Mouse (Mus musculus) left cerebral cortex, adult 8-10 months (tissue): ENCODE data around the gene Mrpl47. TPM values are rescaled to one million over a fixed set of nuclear protein-coding genes. Genes with fewer than 3 reads are reported as not detected.
"Not testable (repeated sequence)": the region's sequence is repeated elsewhere in the genome, so short reads cannot be mapped to it uniquely, and the experiment has no call there.

ENCODE experiments used
- DNase-seq, 2 experiments: peaks; one replicate each; pipeline ENCODE4 v3.0.0; 2022; ENCODE audit warnings: low spot score in 2 of 2
- total RNA-seq, 4 experiments: library from RNA; stranded (reverse); gene quantifications; 2 replicates each; pipeline ENCODE4 v1.2.4; 2022

Gene Mrpl47
- total RNA-seq, 4 experiments from 2014 or later: 17.3 to 22.8 (median 18.4) TPM

DNA sequence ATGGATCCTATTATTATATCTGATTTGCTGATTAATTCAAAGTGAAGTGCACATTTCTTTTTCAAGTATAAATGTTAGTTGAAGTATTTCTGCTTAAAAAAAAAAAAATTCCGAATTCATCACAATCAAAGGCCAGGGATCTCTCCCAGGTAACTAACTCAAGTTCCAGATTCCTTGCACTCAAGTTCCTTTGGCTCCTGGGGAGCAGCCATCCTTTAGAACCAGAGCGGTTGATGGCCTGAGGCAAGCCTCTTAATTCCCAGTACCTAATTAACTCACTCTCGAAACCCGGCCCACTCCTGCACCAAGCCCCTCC lies 29.4 kb downstream of the Mrpl47 start:
- no peak for DNase-seq

DNA sequence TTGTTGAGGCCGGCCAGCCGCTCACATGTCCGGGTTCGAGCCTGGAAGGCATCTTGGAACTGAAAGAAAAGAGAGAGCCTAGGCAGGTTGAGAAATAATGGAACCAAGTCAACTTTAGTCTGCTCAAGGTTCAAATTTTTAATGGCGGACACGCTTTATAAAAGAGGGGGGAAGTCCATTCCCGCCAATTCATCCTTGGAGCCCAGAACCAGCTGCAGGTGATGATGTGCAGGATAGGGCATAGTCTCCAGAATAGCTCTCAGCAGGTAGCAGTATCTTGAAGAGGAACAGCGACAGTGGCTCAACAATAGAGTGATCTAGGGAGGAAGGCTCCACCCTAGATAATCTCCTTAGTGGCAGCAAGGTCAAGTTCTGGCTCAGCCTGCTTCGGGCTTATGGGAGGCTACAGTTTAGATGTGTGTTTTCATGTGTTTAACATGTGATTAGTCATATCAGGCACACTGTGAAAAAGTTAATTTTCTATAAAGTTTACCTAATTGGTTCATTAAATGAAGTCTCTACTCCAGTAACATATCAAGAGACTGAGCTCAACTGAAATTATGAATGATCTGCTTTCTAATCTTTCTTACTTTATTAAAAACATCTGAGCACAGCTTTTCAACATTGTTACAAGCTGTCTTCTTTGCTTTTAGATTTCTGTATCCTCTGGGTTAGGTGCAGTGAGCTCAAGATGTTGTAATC lies 31.6 kb downstream of the Mrpl47 start, which contains the start of gene Actl6a:
TSS of gene Actl6a (plus strand) at position 652 of the 702 bp plus-strand sequence.
- DNase-seq: not testable (repeated sequence)

DNA sequence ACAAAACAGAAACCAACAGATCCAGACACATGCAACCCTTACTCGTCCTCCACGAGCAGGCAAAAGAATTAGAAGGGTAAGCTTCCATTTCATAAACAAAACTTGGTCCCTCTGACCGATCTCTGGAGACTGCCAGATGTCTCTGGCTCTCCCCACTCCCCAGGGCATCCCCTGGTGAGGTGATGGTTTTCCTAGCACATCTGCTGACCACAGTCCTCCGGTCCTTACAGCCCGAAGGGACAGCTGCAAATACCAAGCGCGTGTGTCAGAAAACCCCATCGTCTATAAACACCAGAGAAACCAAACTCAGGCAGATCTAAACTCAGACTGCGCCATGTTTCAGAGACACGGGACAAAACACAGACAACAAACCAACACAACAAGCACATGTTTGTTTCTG lies 32.8 kb downstream of the Mrpl47 start:
- DNase-seq: not testable (repeated sequence)

DNA sequence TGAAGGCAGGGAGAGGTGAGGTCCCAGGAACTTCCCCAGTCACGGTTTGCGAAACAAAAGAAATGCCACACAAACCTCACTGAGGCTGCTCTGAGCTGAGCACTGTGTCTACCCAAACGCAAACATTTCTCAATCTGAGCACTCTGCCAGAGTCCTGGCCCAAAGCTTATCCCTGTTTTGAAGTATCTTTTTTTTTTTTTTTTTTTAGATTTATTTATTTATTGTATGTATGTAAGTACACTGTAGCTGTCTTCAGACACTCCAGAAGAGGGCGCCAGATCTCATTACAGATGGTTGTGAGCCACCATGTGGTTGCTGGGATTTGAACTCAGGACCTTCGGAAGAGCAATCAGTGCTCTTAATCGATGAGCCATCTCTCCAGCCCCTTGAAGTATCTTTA lies 33.4 kb downstream of the Mrpl47 start:
- DNase-seq: not testable (repeated sequence)

DNA sequence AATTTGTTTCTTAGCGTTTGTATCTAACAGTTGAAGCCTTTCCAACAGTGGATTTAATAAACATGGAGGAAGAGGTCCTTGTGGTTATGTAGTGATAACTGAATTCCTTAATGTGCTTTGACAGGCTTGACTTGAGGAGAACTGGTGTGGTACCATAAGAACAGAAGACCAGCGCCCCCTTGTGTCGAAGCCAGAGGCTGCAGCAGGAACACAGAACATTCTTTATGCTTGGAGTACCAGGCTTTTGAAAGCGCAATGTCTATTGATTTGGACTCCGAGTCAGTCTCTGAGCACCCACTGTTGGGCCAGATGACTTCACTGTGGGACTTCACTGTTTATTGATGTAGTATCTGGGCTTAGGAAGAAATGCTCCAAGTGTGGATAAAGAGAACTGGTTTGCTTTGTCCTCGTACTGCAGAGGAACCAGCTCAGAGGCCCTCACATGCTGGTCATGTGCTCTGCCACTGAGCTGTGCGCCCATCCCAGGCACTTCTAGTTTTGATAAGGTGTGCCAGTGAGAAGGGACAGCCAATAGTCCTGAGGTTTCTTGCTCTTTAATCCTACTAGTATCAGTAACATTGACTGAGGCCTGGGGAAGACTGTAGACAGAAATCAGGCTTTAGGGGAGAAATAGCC lies 39.1 kb downstream of the Mrpl47 start:
- DNase-seq: peak; percentile 90 to 98

DNA sequence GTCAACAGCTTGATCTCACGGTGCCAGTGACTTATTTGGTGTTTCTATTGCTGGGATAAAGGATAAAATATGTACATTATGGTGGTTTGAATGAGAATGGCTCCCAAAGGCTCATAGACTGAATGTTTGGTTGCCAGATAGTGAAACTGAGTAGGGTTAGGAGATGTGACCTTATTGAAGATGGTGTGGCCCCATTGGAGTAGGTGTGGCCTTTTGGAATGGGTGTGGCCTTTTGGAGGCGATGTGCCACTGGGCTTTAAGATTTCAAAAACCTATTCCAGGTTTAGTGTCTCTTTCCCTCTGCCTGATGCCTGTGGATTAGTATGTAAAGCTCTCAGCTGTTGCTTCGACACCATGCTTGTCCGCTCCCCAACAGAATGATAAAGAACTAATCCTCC lies 41.8 kb downstream of the Mrpl47 start:
- DNase-seq: no peak

DNA sequence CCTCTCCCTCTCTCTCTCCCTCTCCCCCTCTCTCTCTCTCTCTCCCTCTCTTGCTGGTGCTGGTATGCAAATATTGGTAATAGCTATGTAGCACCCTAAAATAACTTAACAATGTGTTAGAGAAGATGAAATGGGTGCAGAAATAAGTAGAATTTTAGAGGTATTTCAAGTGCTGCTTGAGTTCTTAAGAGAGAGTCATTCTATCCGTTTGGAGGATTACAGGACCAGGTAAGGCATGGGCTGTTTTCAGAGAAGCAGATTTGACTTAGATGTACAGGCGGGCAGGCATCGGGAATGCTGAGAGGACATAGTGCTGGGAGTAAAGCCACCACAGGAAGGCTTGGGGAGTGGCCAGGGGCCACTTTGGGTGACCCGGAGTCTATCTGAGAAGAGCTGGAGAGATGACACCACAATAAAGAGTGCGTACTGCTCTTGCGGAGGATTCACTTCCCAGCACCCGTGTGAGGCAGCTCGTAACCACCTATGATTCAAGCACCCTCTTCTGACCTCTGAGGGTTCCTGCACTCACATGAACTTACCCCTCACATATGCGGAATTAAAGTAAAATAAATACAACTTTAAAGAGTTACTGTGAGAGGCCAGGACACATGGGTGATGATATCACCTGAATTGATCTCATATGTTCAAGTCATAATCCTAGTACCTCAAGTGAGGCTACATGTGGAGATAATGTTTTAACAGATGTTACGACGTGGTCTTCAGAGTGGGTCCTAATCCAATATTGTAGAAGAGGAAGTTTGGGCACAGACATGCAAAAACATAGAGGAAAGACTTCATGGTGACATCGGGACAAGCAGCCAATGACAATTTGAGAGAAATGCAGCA lies 42.4 kb downstream of the Mrpl47 start:
- no peak for DNase-seq

DNA sequence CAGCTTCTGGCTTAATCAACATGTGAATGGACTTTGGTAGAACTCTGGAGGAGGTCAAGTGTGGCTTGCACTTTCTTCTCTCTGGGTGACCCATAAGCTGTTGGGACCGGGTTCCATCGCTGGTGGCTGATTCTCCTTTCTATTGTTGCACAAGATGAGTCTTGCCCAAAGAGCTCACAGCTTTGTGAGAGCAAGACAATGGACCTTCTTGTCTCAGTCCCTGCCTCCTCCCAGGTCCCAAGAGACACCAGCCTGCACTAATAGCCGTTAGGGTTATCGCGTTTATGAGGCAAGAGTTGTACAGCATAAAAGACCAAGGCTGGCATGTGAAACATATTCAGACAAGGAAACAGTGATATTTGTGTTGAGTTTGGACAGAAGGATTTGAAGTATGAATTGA lies 43.2 kb downstream of the Mrpl47 start:
- DNase-seq: no peak

DNA sequence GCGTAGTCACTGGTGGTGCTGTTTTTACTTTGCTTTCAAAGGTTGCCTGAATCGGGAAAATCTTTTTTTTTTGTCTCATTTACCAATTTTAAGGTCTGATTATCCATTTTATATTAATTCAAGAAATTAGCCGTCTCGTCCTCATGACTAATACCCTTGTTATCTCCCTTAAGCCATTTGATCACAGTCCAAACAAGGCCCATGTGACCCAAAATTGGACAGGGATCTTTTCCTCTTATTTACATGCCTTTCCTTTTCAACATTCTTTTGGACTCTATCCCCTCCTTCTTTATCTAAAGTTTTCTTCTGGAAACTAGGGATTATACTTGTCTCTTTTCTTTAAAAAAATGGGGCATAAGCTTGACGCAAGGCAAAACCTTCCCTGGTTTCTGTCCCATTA lies 45.6 kb downstream of the Mrpl47 start:
- no peak for DNase-seq

DNA sequence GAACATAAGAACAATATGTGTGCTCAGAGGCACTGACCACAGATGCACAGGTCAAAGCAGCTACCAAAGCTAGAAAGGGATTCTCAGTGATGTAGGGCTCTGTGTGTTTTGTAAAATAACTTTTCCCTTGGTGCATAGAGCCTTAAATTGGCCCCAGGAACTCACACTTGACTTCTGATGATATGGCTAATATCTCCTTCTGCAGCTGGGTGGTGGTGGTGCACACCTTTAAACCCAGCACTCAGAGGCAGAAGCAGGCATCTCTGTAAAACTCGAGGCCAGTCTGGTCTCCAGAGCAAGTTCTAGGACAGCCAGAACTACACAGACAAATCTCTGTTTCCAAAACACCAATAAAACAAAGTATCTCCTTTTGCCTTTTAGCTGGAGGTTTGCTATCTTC lies 46.5 kb downstream of the Mrpl47 start:
- no peak for DNase-seq

DNA sequence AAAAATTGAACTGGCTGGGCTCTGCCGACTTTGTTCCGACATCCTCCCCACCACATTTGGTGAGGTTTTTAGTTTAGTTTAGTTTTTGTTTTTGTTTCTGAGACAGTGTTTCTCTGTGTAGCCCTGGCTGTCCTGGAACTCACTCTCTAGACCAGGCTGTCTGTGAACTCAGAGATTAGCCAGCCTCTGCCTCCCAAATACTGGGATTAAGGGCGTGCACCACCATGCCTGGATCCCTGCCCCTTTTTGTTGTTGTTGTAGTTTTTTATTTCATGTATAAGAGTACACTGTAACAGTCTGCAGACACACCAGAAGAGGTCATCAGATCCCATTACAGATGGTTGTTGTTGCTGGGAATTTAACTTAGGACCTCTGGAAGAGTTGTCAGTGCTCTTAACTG lies 47.4 kb downstream of the Mrpl47 start:
- DNase-seq: no peak

DNA sequence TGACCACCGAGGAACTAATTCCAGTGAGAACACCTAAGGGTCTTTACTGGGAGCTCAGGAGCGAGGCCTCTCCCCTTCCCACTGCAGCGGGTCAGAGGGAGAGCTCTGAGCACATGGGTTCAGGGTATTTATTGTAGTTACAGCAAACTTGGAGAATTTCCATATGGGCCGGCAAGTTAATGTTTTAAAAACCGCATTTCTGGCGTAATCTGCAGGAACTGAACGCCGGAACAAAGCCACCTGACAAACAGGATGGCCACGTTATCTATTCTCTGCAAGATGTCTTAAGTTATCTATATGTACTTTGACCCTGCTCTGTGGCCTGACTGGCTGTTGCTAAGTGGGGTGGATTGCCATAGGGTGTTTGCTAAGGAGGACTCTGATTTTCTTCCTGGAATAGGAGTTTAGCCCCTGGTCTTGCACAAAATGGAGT lies 47.8 kb downstream of the Mrpl47 start:
- no peak for DNase-seq

DNA sequence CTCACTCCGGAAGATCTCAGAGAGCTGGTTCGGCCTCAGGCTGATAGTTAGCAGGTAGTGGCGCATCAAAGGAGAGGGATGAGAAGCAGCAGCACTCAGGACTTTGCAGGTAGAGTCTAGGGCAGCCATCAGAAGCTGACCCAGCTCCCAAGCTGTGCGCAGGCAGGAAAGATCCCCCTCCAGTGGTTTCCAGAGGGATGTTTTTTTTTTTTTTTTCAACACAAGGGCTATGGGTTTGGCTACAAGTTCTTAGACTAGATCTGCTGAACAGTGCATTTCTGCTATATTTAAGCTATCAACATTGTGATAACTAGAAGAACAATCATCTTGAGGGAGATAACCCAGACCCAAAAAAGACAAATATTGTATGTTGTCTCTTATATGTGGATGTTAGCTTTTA lies 50.2 kb downstream of the Mrpl47 start:
- no peak for DNase-seq

DNA sequence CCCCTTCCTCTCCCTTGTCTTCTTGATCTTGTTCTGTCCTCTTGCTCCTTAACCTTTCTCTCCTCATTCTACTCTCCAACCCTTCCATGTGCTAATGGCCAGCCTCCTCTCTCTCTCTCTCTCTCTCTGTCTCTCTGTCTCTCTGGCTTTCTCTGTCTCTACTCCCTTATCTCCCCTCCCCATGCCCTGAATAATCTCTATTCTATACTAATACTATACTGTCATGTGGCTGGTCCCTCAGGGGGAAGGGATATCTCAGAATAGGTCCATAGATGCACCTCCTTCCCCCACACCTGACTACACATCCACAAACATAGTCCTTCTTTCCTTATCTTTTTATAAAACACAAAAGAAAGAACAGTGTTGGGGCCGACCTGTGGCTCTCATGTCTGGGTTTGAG lies 50.9 kb downstream of the Mrpl47 start:
- DNase-seq: no peak

DNA sequence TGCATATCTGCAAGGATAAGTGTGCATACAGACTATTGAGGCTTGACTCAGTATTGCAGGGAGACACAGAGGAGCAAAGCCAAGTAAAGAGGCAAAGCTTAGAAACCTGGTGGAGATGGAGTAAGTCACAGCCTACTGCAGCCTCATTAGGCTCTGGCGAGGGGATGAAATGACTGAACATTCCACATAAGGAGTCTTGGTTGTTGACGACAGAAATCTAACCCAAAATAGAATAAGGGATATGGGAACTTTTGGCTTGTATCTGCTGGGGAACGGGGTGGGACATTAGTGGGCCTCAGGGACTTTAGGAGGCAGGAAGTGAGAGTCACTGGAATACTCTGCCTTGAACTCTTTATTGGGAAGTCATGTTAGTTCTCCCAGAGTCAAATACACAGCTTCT lies 52.8 kb downstream of the Mrpl47 start:
- no peak for DNase-seq

DNA sequence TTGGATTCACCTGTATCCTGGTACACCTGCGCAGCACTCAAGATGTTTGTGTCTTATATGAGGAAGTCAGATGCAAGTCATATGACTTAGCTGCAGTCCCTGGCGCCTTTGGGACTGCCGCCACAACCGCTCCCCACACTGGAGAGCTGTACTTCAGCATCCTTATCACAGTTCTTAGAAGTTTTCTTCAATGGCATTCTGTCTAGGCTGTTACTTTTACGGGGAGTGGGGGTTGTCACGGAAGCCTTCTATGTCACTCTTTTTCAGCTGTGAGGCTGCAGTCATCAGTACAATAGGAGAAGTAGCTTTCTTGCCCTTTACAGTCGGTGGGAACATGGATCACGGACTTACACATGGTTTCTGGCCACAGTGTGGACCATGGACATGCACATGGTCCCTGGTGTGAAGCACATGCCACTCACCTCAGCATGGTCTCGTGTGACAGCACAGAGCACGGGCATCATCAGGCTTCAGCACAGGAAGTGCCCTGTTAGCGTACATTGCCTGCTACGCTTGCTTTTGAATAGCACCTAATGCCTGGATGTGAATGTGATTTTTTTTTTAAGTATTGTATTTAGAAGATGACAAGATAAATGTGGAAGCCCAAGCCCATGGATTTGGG lies 54.4 kb downstream of the Mrpl47 start:
- DNase-seq: no peak

DNA sequence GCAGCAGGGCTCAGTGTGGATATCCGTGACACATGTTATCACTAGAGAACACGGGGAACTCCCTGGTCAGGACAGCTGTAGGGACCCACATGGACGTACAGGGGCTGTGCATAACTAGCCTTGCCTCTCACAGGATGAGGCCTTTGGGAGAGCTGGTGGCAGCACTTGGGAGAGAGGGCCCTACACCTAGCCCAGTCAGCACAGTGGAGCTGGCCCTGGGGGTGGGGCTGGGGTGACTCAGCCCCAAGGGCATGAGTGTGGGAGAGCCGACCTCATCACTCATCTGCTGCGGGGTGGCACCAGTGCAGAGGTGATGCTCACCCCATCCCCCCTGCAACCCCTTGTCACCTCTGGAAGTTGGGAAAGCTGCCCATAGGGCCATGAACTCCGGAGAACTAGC lies 61.0 kb downstream of the Mrpl47 start:
- DNase-seq: no peak

Other genes with a start within 250 kb of the Mrpl47 start
- gene Kcnmb3, start 245.4 kb downstream of the Mrpl47 start, total RNA-seq: under 1 TPM; 0.37 to 0.82 (median 0.53) TPM
- 10 to 100 TPM; 35.3 to 42.7 (median 39.7) TPM for gene Zfp639, start 227.3 kb downstream of the Mrpl47 start, total RNA-seq
- 100 to 1,000 TPM in 2 of 4 experiments, 10 to 100 TPM in 2; 93.5 to 111 (median 104) TPM for gene Mfn1, start 208.1 kb downstream of the Mrpl47 start, total RNA-seq
- 10 to 100 TPM; 25.6 to 41.5 (median 36.0) TPM for gene Gnb4, start 121.0 kb downstream of the Mrpl47 start, total RNA-seq
- 10 to 100 TPM; 14.7 to 22.6 (median 17.6) TPM for gene Actl6a, start 31.3 kb downstream of the Mrpl47 start, total RNA-seq
- gene Ndufb5, start 615 bp downstream of the Mrpl47 start, total RNA-seq: 100 to 1,000 TPM; 205 to 223 (median 213) TPM
- gene Usp13, start 79.9 kb upstream of the Mrpl47 start, total RNA-seq: 10 to 100 TPM; 26.0 to 31.6 (median 28.3) TPM